Mouse (Mus musculus) cerebellum, adult (tissue): ENCODE results near the gene Brd2.

Experiments used
- ATAC-seq: cut with Nextera tagmentation; 2 replicates; pipeline ENCODE4 v1.9.2; 2017; ENCODE audit warnings: mild to moderate bottlenecking, moderate library complexity, mixed read lengths; ENCODE audit not compliant: insufficient number of reproducible peaks, low FRiP score, low TSS enrichment

The Brd2 gene

GRCm38 (mm10) chr17:34117421-34118112 lies 4.9 kb downstream of the Brd2 start:
- ATAC-seq, result no peak

- no peak for ATAC-seq
These were observed 5.6 kb downstream of the Brd2 start for GRCm38 (mm10) chr17:34116736-34117370.

- no peak for ATAC-seq
These were observed 8.3 kb downstream of the Brd2 start for GRCm38 (mm10) chr17:34114114-34114513.

GRCm38 (mm10) chr17:34110309-34110708 lies 12.1 kb downstream of the Brd2 start:
- ATAC-seq, result no peak

GRCm38 (mm10) chr17:34109806-34110195 lies 12.6 kb downstream of the Brd2 start:
- ATAC-seq, result no peak

- no peak for ATAC-seq
These were observed 13.2 kb downstream of the Brd2 start for GRCm38 (mm10) chr17:34109038-34109805.

GRCm38 (mm10) chr17:34108460-34108859 lies 14.0 kb downstream of the Brd2 start:
- ATAC-seq, result no peak

- no peak for ATAC-seq
These were observed 15.1 kb downstream of the Brd2 start for GRCm38 (mm10) chr17:34107109-34107867.

- no peak for ATAC-seq
These were observed 15.9 kb downstream of the Brd2 start for GRCm38 (mm10) chr17:34106555-34106954.

- no peak for ATAC-seq
These were observed 17.6 kb downstream of the Brd2 start for GRCm38 (mm10) chr17:34104804-34105203.

GRCm38 (mm10) chr17:34102831-34103230 lies 19.6 kb downstream of the Brd2 start:
- ATAC-seq, result no peak

- ATAC-seq, result no peak; the same call in 1 of the 2 replicates
These were observed 20.8 kb downstream of the Brd2 start for GRCm38 (mm10) chr17:34101604-34102032.

- ATAC-seq, result no peak
These were observed 21.2 kb downstream of the Brd2 start for GRCm38 (mm10) chr17:34101185-34101584.

GRCm38 (mm10) chr17:34099531-34099930 lies 22.9 kb downstream of the Brd2 start:
- ATAC-seq, result no peak

GRCm38 (mm10) chr17:34098709-34099479 lies 23.5 kb downstream of the Brd2 start:
- ATAC-seq, result no peak

GRCm38 (mm10) chr17:34097272-34097671 lies 25.2 kb downstream of the Brd2 start:
- no peak for ATAC-seq

- no peak for ATAC-seq
These were observed 25.9 kb downstream of the Brd2 start for GRCm38 (mm10) chr17:34096497-34097010.

- no peak for ATAC-seq
These were observed 28.0 kb downstream of the Brd2 start for GRCm38 (mm10) chr17:34094283-34095035.
